Mouse (Mus musculus) Muller cell, postnatal 12 days (primary cell): ENCODE data around the gene Med25.

Source experiments
- DNase-seq: peaks from one replicate; pipeline ENCODE4 v3.0.0-alpha.2; 2015; ENCODE audit errors: inconsistent ontology term

The Med25 gene

DNA sequence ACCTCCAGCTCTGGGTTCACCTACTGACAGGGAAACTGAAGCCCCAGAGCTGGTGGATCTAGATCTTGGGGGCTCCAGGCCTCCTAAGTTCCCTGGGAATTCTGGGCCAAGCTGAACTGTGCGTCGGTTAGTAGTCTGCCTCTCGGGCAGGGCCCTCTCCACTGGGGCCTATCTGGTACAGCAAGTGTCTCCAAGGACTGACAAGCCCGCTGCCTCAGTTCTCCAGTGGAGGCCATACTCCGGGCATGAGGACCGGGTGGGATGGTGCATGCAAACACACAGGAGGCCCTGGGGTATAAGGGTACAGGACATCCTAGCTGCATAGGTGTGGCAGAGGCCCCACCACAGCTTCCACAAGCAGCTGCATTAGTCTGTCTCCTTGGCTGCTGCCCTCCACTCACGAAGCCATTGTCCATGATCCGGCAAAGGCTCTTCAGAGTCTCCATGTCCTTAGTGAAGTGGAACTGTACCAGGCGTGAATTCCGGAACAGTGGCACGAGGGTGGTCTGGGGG is 28.5 kb downstream of the Med25 start:
- no peak for DNase-seq

DNA sequence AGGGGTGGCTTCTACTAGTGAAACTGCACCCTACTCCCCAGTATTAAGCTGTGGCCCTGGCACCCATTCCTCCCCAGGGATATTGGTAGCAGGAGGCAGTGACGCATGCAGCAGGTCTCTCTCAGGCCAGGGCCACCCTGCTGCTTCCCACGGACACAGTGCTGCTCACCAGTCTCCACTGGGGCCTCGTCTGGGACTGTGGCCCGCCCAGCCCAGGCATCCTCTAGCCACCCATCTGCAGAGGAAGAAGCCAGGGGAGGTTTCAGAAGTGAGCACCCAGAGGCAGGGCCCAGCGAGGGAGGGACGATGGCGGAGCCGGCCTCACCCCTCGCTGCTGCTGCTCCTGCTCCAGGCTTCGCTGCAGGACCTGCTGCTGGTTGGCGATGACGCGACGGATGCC is 29.3 kb downstream of the Med25 start:
- DNase-seq, result no peak

DNA sequence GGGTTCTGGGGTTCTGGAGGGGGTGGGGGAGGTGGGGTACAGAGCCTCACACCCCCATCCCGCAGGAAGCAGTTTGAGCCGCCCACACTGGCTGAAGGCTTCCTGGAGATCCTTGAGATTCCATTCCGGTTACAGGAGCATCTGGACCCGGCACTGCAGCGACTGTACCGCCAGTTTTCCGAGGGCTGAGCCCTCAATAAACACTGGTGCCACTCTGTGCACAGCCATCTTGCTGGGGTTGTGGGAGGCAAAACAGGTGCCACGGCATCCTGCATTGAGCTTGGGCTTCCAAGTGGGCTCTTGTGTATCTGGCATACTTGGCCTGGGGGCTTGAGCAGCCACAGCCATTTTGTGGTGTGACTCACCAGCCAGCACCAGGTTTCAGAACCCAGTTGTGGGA is 30.1 kb downstream of the Med25 start:
- no peak for DNase-seq

DNA sequence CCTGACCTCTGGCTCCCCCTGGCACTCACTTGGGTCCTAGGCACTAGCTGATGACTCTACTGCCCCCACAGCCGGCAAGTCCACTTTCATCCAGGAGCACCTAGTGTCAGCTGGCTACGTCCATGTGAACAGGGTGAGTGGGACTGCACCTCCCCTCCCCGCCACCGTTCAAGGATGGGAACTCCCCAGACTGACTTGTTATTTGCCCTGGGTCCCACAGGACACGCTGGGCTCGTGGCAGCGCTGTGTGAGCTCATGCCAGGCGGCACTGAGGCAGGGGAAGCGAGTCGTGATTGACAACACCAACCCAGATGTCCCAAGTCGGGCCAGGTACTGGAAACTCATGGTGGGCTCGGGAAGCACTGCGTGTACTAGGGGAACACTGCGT is 31.1 kb downstream of the Med25 start:
- no peak for DNase-seq

DNA sequence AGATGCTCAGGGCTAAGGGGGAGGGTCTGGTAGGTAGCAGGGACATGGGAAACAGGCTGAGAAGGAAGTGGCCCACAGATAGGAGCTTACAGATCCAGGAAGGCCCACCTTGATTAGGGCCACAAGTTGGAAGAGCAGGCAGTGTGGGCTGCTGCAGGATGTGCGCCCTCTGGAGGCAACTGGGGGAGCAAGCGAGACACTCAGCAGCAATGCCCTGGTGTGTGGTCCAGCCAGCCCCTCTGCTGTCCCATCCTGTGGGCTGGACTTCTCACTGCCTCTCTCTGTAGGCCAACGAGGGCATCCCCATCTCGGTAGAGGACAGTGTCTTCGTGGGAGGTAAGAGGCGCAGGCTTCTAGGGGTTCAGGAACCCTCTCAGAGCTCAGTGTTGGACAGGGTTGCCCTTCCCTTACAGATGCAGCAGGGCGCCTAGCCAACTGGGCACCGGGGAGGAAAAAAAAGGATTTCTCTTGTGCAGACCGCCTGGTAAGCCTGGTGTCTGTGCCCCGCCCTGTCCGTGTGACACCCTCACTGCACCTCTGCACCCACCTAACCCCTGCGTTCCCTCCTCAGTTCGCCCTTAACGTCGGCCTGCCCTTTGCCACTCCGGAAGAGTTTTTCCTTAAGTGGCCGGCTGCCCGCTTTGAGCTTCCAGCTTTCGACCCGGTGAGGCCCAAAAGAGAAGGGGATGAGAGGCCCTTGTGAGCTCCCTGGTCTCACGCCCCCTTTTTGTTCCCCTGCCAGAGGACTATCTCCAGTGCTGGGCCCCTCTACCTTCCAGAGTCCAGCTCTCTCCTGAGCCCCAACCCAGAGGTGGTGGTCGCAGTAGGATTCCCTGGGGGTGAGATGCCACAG is 31.7 kb downstream of the Med25 start:
- DNase-seq, result peak; percentile 68

DNA sequence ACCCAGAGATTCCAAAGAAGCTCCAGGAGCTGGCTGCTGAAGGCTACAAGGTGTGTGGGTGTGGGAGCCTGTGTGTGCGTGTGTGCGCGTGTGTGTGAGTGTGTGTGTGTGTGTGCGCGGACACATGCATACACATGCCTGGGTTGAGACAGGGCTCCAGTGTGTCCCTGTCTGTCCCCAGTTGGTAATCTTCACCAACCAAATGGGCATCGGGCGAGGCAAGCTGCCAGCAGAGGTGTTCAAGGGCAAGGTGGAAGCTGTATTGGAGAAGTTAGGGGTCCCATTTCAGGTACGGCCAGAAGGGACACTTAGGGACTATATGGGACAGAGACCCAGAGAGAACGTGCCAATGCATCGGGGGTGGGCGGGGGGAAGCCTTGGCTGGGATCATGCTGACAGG is 32.6 kb downstream of the Med25 start:
- DNase-seq, result no peak

DNA sequence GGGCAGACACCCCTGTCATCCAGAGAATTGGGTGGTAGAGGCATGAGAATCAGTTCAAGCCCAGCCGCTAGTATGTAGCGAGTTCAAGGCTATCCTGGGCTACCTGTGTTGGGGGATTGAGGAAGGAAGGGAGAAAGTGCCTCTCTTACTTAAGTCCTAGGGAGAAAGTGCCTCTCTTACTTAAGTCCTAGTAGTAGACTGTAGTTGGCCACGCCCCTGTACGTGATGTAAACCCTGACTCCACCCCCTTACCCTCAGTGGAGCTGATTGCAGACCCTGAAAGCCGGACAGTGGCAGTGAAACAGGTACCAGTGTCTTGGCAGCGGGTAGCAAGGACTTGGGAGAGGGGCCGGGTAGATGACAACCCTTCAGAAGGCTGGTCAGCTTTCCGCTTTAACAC is 34.6 kb downstream of the Med25 start:
- DNase-seq, result no peak

DNA sequence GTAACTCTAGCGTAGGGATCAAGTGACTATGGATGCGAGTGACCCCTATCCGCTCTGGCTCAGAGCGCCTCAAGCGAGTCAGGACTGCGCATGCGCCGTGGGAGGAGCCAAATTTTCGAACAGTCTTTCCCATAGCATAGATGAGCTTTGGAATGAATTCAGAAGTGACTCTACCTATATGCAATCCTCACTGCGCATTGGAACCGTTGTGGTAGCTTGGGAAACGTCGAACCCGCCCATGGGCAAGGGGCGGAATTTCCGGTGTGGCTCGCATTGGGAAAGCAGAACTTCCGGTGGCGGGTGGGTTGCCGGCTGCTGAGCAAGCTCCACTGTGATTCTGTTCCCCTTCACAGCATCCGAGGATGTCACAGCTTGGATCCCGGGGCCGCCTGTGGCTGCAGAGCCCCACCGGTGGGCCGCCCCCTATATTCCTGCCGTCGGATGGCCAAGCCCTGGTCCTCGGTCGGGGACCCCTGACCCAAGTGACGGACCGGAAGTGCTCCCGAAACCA is 35.4 kb downstream of the Med25 start, which contains the start of gene Pnkp:
Pnkp (plus strand) TSS at position 98 of the 511 bp plus-strand sequence.
- peak; percentile 90 for DNase-seq

DNA sequence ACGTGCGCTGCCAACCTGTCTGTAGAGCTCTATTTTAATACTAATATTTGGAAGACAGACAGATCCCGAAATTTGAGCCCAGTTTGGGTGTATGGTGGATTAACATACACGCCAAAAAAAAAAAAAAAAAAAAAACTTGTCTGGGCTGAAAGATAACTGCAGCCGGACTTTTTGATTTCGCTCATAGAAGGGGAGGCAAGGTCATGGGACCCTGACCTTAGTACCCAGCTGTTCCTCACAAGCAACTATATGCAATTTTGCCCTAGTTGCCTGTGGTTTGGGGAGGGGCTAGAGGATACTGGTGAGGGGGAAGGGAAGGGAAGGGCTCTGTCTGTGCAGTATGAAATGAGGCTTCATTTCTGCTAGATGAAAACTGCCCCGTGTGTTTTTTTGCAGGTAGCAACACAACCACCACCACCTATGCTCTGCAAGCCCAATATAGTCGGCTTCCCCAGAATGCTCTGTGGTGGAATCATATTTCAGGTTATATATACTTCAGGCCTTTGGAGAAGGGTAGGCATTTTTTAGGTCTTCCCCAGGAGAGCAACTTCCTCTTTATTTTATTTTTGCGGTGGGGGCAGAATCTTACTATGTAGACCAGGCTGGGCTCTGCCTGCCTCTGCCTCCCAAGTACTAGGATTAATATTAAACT is 36.1 kb downstream of the Med25 start:
- no peak for DNase-seq

DNA sequence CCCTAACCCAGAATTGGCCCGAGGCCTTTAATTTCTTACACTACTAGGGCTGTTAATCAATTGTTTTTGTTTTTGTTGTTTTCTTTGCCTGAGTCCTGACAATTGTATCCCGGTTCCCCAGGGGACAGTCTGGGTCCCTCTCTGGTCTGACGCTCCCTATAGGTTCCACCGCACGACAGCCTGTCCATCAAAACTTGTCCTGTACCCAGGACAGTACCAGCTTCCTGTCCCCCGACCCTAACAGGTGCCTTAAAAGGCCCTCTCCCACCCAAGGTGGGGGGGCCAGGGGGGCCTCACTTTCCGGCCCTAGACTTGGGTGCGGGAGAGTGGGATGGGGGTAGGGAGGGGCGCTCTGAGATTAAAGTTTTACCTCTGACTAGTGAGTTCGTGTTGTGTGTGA is 37.5 kb downstream of the Med25 start:
- no peak for DNase-seq

DNA sequence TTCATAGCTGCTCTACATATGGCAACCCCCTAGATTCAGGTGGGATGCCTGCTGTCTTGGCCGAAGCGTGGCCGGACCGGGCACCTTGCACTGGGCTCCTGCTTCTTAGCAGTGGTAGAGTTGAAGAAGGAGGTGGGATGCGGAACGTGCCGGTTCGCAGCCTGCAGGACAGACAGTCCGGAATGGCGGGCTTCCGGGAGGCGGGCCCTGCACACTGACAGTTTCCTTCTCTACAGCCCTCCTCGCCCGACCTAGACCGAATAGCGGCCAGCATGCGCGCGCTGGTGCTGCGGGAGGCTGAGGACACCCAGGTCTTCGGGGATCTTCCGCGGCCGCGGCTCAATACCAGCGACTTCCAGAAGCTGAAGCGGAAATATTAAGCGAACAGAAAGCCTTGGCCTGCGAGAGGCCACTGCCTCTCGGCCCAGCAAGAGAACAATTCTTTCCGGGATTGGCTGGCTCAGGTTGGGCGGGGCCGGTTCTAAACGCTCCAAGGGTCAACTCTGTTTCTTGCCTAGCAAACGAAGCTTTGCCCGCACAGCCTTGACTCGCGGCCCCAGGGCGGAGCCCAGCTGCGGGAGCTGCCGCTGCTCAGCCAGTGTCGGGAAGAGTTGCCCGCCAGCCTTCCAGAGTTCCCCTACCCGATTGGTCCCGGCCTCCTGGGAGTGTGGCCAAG is 38.0 kb downstream of the Med25 start:
- DNase-seq, result peak; percentile 91

DNA sequence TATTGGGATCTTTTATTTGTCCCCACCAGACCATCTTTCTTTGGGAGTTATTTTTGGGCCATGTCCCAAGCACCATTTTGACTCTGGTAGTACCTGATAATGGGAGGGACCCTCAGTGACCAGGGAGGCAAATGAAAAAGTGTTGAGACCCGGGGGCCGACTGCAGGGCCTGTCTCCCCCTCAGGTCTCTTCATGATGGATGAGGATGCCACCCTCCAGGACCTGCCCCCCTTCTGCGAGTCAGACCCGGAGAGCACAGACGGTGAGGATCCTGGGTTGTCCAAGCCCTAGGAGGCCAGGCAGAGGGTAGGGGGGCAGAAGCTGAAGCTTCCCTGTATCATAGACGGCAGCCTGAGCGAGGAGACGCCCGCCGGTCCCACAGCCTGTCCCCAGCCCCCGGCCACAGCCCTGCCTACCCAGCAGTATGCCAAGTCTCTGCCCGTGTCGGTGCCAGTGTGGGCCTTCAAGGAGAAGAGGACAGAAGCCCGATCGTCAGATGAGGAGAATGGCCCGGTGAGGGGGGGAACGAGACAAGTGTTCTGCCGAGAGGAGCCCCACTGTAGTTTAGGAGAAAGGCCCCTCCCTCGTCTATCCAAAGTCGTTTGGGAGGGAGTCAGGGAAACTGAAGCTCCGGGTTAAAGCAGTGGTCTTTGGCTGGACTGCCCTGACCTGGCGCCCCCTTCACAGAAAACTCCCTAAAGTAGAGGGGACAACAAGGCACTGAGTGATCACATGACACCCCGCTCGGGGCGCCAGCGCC is 38.7 kb downstream of the Med25 start:
- peak; percentile 21 for DNase-seq

DNA sequence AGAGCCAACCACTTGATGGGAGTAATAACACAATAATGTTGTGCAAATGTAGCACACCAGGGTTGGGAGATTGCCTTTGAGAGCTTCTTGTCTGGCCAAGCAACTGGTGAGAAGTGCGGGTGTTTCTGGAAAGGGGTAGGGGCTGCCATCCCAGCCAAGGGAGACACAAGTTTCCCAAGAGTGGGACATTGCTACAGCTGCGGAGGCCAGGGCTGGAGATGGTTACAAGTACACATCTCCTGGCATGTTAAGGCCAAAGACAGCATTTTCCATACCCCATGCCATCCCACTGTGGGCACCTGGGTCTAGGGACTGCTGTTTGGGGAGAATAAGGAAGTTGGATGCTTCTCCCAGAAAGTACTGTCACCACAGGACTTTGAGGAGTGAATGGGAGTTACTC is 39.4 kb downstream of the Med25 start:
- DNase-seq, result no peak

DNA sequence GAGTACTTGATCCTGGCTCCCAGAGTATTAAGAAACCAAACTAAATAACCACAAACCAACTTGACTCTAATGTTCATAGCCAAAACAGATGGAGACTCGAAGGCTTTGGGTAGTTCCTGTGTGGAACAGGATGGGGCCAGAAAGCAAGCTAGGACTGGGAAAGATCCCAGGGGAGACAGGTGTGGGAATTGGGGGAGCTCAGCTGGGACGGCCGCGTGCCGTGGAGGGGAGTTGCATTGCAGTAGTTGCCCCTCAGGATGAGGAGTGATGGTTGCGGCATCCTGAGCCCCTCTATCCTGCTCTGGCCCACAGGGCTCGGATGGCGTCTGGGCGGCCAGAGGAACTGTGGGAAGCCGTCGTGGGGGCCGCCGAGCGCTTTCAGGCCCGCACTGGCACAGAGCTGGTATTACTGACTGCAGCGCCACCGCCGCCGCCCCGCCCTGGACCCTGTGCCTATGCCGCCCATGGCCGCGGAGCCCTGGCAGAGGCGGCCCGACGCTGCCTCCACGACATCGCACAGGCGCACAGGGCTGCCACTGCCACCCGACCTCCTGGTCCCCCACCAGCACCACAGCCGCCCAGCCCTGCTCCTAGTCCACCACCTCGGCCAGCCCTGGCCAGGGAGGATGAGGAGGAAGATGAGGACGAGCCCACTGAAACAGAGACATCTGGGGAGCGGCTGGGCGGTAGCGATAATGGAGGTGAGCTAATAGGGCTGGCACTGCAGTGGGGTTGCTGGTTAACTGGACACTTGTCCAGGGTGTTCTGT is 40.1 kb downstream of the Med25 start:
- DNase-seq, result no peak

DNA sequence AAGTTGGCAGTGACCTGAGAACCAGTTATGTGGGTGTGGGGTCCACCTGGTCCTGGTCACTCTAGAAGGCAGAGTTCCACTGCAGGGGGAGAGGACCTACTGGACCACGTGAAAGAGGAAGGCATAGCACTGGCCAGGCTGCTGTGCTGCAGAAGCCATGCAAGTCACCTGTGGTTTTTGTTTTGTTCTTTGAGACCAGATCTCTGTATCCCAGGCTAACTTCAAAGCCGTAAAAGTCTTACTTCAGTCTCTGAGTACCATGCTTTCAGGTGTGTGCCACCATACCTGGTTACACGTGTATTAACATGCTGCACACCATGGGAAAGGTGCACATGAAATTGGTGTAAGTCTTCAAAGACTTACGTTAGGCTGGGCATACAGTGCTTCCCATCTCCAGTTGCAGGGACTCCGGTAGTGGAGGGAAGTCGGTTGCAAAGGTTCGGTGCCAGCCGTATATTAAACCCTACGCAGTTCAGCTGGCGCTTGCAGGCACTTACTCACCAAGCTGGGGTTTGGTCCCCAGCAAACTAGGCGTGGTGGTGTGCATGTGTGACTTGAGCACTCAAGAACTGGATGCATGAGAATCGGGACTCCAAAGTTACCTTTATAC is 40.8 kb downstream of the Med25 start:
- DNase-seq, result no peak

DNA sequence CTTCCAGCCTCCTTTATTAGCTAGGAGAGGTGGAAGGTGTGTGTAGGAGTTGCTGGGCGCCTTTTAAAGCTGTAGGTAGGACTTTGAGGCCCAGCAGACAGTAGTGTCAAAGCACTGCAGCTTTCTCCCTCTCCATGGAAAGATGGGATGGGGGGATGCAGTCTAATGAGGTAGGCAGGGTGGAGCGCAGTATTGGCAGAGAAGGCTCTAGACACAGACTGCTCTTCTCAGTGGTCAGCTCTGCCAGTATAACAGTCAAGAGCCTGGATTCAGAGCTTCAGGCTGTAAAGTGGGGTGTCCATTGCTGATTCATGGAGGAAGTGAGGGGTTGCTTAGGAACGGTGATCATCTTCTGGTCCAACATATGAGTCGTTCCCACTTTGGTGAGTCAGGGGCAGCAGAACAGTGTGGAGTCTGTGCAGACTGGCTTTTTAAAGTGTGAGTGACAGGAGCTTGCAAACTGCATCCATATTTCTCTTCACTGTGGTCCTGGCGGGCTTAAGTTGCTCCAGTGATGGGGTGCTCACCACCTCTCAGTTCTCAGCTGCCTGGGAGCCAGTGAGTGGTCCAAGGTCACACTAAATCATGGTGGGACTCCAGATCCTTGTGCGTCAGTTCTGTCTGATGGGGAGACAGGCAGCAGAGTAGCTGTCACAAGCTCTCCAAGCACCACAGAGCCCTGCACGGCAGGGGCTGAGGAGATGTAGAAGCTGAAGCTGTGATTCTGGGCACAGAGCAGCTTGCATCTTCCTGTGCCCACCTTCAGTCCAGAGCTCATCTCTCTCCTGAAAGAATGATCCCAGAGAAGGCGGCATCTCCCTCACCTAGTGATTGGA is 41.5 kb downstream of the Med25 start:
- DNase-seq, result peak; percentile 42

DNA sequence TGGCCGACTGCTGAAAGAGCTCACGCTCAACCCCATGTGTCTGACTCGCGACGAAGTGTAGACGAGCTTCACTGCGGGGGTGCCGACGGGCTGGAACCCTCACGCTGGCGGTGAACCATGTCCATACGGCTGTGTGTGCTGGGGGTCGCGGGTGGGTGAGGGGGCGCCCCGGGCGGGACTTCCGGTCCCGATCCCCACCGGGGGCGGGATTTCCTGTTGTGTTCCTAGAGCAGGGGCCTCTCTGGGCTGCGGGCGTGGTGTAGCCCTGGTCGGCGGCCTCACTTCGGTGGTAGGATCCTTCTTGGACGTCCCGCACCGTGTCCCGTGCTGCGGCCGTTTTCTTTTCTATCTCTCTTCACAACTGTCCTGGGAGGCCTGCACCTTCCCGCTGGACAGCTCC is 42.4 kb downstream of the Med25 start:
- DNase-seq, result peak; percentile 87

DNA sequence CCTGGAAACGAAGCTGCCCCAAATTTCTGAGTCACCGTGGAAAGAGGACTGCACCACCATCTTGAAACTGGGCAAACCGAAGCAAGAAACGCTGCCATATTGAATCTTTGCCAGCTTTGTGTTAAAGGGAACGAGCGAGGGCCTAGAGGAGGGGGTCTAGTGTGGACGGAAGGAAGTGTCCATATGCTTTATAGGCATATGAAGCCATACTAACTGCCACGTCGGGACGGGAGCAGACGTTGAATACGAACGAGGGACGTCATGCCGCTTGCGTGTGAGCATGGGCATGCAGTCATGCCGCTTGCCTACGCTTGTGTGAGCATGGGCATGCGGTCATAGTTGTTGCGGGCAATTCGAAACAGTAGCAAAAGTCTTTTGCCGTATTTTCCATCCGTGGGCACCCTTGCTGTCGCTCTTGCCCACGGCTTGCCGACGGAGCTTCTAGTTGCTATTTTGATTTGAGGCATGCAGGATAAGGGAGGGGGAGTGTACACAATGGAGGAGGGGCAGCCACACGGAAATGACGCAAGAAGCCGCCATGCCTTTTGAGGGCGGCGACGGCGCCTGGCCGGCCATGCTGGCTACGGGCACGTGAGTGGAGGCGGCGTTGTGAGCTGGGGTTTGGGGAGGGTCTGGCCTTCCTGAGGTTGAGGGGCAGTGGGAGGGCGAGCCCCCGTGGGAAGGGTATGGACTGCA is 42.9 kb downstream of the Med25 start:
- DNase-seq, result peak; percentile 94
